Mouse (Mus musculus): ENCODE results near the gene Ndufs7.
A peak's percentile ranks its signal among the peaks of the same experiment; 100 is the strongest.

DNA sequence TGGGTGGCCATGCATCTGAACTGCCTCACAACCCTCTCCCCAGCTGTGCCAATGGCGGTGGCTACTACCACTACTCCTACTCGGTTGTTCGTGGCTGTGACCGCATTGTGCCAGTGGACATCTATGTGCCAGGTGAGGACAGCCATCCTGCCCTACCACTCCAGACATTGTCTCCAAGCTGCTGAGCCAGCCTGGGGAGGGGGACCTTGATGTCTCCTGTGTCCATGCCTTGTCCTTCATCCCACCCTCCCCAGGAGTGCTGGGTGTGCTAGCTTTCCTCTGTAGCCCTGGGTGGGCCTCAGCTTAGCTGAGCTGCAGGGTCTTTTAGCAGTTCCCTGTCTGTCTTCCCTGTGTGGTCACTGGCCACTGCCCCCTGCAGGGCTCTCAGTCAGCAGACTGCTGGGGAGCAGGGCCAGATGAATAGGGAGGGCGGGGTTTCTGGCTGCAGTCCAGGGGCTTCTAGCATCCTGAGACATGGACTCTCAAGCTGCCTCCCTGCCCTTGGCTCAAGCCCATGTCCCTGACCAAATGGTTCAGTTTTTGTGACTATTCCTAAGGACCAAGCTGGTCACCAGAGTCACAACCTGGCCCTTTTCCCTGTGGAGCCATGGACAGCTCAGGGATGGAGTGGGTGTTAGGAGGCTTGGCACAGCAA, 7.1 kb downstream of the Ndufs7 start:
- peak; percentile 37 for TF ChIP-seq CTCF (IDR thresholded peaks at IDR 0.05)
- TF ChIP-seq POLR2A (IDR thresholded peaks at IDR 0.05; ENCODE audit: insufficient read depth, low read depth, low read length) = no peak

Measured in heart, adult 2 months (tissue).